In the genomic region with DNA sequence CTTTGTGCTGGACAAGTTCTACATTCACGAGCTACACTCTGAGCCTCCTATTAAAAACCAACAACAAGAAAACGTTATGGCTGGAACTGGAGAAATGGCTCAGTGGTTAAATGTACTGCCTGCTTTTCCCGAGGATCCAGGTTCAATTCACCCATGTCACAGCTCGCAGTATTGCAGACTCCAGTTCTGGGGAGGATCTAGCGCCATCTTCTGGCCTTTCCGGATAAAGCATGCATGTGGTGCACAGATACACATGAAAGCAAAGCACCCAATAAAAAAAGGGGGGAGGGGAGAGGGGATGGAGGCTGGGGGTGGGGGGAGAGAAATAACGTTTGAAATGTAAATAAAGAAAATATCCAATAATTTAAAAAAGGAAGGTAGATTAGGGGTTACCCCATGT, we compare ENCODE assay signal across 8 mouse cellular contexts. TPM values are rescaled to one million over a fixed set of nuclear protein-coding genes. Genes with fewer than 3 reads are reported as not detected.
A peak's percentile ranks its signal among the peaks of the same experiment; 100 is the strongest.
DNase-seq lines count a peak whose midpoint lies in the region; ATAC-seq and TF ChIP-seq lines count a peak whose summit lies in the region.

No protein-coding gene starts in this region.

- no peak overlapping the region for H3K4me2 ChIP-seq in intestine, postnatal 0 days (replicated peaks; ENCODE audit: low read depth)

- no peaks in the 10 kb centered on the region for H3K4me1 ChIP-seq in intestine, postnatal 0 days (replicated peaks; ENCODE audit: control insufficient read depth, insufficient read depth, low read length)

- H3K9ac ChIP-seq in intestine, postnatal 0 days (ENCODE audit: low read depth, low read length) = no peak overlapping the region

- H3K36me3 ChIP-seq in intestine, postnatal 0 days (ENCODE audit: control insufficient read depth, insufficient read depth) = no peaks in the 10 kb centered on the region

- H3K9me3 ChIP-seq in intestine, postnatal 0 days (ENCODE audit: control insufficient read depth) = no peaks in the 10 kb centered on the region

- WGBS in intestine, postnatal 0 days = 19% methylated on average over 7 of the region's 7 CpGs

- ATAC-seq in frontal cortex, adult (ENCODE audit: low TSS enrichment) = no peak
- 0 out of 2 replicates have a peak, but pooled peaks have one; percentile 52 for ATAC-seq in intestine, postnatal 0 days

- peak; percentile 36 to 57 for DNase-seq in frontal cortex, postnatal 14 days (ENCODE audit: low spot score in 2 of 2)
- peak; percentile 70 to 80 for DNase-seq in right cerebral cortex, postnatal 10 days (ENCODE audit: low spot score in 2 of 2)
- no peak for DNase-seq in right cerebral cortex, postnatal 36 days (ENCODE audit: low spot score in 2 of 2)
- DNase-seq in cerebellum, postnatal 25 days = peak; percentile 26 to 58
- peak; percentile 26 for DNase-seq in lung, postnatal 25 days (ENCODE audit: low spot score)
- peak; percentile 31 to 39 for DNase-seq in thymus, adult 18-20 months

- peak; percentile 81 for TF ChIP-seq CTCF in intestine, postnatal 0 days (IDR thresholded peaks at IDR 0.05; ENCODE audit: low read depth)

- no peak overlapping the region for H3K4me3 ChIP-seq in intestine, postnatal 0 days (ENCODE audit: low read depth, low read length)

- no peak overlapping the region for H3K27ac ChIP-seq in intestine, postnatal 0 days (ENCODE audit: low read depth, low read length)

- no peaks in the 10 kb centered on the region for H3K27me3 ChIP-seq in intestine, postnatal 0 days (replicated peaks; ENCODE audit: control insufficient read depth, insufficient read depth, low read length)

RNA-seq across cellular contexts. Expression of gene Ptprf, which starts 45.5 kb away (rescaled TPM):
- 32.8 and 37.9 TPM in 2 replicates for polyA plus RNA-seq in intestine, postnatal 0 days (2015; fragmentation: Nextera tagmentation; extraction: Ambion mirVana)

Comparison
In these comparisons a context has a peak if more than half of its experiments do, and no peak if none do; other contexts are left out.
1. DNase-seq: peak in frontal cortex, postnatal 14 days (2 of 2), right cerebral cortex, postnatal 10 days (2 of 2), cerebellum, postnatal 25 days (2 of 2), lung, postnatal 25 days (single experiment) and thymus, adult 18-20 months (2 of 2); none in right cerebral cortex, postnatal 36 days (0 of 2).